Mouse (Mus musculus) olfactory bulb, adult 2 months (tissue): ENCODE data around the gene Pde8a. TPM values are rescaled to one million over a fixed set of nuclear protein-coding genes. Genes with fewer than 3 reads are reported as not detected.
"Not testable (repeated sequence)": the region's sequence is repeated elsewhere in the genome, so short reads cannot be mapped to it uniquely, and the experiment has no call there.

Experiments
- H3K27ac ChIP-seq: fragments of 200-500 bp; 2 replicates; pipeline ENCODE4 v1.5.1; 2012; ENCODE audit warnings: low read depth, low read length; ENCODE audit not compliant: insufficient read depth
- H3K4me1 ChIP-seq: fragments of 200-500 bp; 2 replicates; pipeline ENCODE4 v1.6.1; 2012; ENCODE audit warnings: low read length; ENCODE audit not compliant: control insufficient read depth, insufficient read depth
- H3K4me3 ChIP-seq: fragments of 200-500 bp; 2 replicates; pipeline ENCODE4 v1.5.1; 2012; ENCODE audit warnings: mild to moderate bottlenecking, low read depth, low read length, moderate library complexity; ENCODE audit not compliant: insufficient read depth
- CTCF ChIP-seq: fragments of 200-500 bp; IDR thresholded peaks from 2 replicates; pipeline ENCODE4 v1.5.1; 2012; ENCODE audit warnings: low read depth, mild to moderate bottlenecking, low read length, moderate library complexity; ENCODE audit not compliant: insufficient read depth
- POLR2A ChIP-seq: fragments of 200-500 bp; IDR thresholded peaks from 2 replicates; pipeline ENCODE4 v1.6.1; 2012; ENCODE audit warnings: mild to moderate bottlenecking, low read depth, low read length, moderate library complexity; ENCODE audit not compliant: insufficient read depth
- WGBS: fragments of 180-500 bp; shearing (Covaris S2); methylation state at CpG from one replicate; pipeline ENCODE4 v1.1.7; 2018; 5-methylcytosine and 5-hydroxymethylcytosine counted together
- polyA plus RNA-seq: library from polyadenylated mRNA; stranded (reverse); fragments of >200 nt; gene quantifications from 2 replicates; pipeline ENCODE4 v1.2.4, GENCODE M21; 2012; ENCODE audit warnings: low replicate concordance; ENCODE audit not compliant: missing spikeins, insufficient read depth, insufficient read length

The Pde8a gene
- polyA plus RNA-seq, 1 experiment, result not detected

GRCm38 (mm10) chr7:81199757-81200156, 13.6 kb upstream of the Pde8a start:
- no peak overlapping the region for H3K4me3 ChIP-seq
- TF ChIP-seq CTCF (no peak), POLR2A (no peak)
- H3K27ac ChIP-seq, result no peak overlapping the region
- 62% methylated on average over 4 of the region's 4 CpGs for WGBS
- H3K4me1 ChIP-seq, result peaks cover 14% of the 10 kb centered on the region

GRCm38 (mm10) chr7:81202389-81202788, 11.0 kb upstream of the Pde8a start:
- H3K4me3 ChIP-seq, result no peak overlapping the region
- H3K27ac ChIP-seq, result no peak overlapping the region
- peaks cover 14% of the 10 kb centered on the region for H3K4me1 ChIP-seq
- TF ChIP-seq CTCF (no peak), POLR2A (no peak)
- 66% methylated on average over 5 of the region's 5 CpGs for WGBS

GRCm38 (mm10) chr7:81203576-81203975, 9.8 kb upstream of the Pde8a start:
- not testable (repeated sequence) for H3K27ac ChIP-seq, H3K4me1 ChIP-seq, H3K4me3 ChIP-seq
- 93% methylated on average over 10 of the region's 10 CpGs for WGBS

GRCm38 (mm10) chr7:81208944-81209343, 4.5 kb upstream of the Pde8a start:
- TF ChIP-seq POLR2A (no peak), CTCF (peak; percentile 59)
- H3K4me3 ChIP-seq, result no peak overlapping the region
- peaks cover 19% of the 10 kb centered on the region for H3K4me1 ChIP-seq
- WGBS, result 48% methylated on average over 6 of the region's 6 CpGs
- no peak overlapping the region for H3K27ac ChIP-seq

GRCm38 (mm10) chr7:81209979-81210685, 3.3 kb upstream of the Pde8a start:
- no peak overlapping the region for H3K27ac ChIP-seq
- peaks cover 20% of the 10 kb centered on the region for H3K4me1 ChIP-seq
- 64% methylated on average over 12 of the region's 12 CpGs for WGBS
- no peak overlapping the region for H3K4me3 ChIP-seq
- TF ChIP-seq POLR2A, result no peak
- no peak for TF ChIP-seq CTCF

- Histone ChIP-seq H3K4me1 (peaks cover 20% of the 10 kb centered on the region), H3K4me3 (no peak overlapping the region), H3K27ac (no peak overlapping the region)
- TF ChIP-seq CTCF, result no peak
- no peak for TF ChIP-seq POLR2A
- 27% methylated on average over 8 of the region's 8 CpGs for WGBS
Observed at GRCm38 (mm10) chr7:81211760-81212159, 1.6 kb upstream of the Pde8a start.

- peaks cover 20% of the 10 kb centered on the region for H3K4me1 ChIP-seq
- H3K4me3 ChIP-seq, result peak overlapping the region; percentile 60
- no peak overlapping the region for H3K27ac ChIP-seq
- TF ChIP-seq POLR2A, result no peak
- TF ChIP-seq CTCF, result no peak
- WGBS, result 4% methylated on average over 22 of the region's 22 CpGs
Observed at GRCm38 (mm10) chr7:81212261-81212681, 1.1 kb upstream of the Pde8a start.

- no peak overlapping the region for H3K27ac ChIP-seq
- under 1% methylated on average over 57 of the region's 57 CpGs for WGBS
- H3K4me1 ChIP-seq, result peaks cover 20% of the 10 kb centered on the region
- H3K4me3 ChIP-seq, result peak overlapping the region; percentile 60
- no peak for TF ChIP-seq POLR2A
- TF ChIP-seq CTCF, result no peak
Observed at GRCm38 (mm10) chr7:81212697-81213346, 574 bp upstream of the Pde8a start.

- WGBS, result 14% methylated on average over 40 of the region's 40 CpGs
- Histone ChIP-seq H3K4me1 (peaks cover 20% of the 10 kb centered on the region), H3K4me3 (peak overlapping the region; percentile 60), H3K27ac (no peak overlapping the region)
- TF ChIP-seq CTCF (no peak), POLR2A (no peak)
Observed at GRCm38 (mm10) chr7:81214153-81214907, 934 bp downstream of the Pde8a start.
